Mouse (Mus musculus): Measurements from ENCODE around the gene Gcnt7.
A peak's percentile ranks its signal among the peaks of the same experiment; 100 is the strongest.

The Gcnt7 gene

GRCm38 (mm10) chr2:172483766-172484413, 25.5 kb upstream of the Gcnt7 start:
- Histone ChIP-seq H3K9me3 (ENCODE audit: low read length) (no peaks in the 10 kb centered on the region), H3K36me3 (ENCODE audit: insufficient read depth, low read length) (no peaks in the 10 kb centered on the region), H3K4me1 (replicated peaks; ENCODE audit: low read depth, low read length) (peaks cover 19% of the 10 kb centered on the region), H3K27me3 (ENCODE audit: insufficient read depth, low read length) (peaks cover 6% of the 10 kb centered on the region; the same call in 1 of the 2 replicates), H3K4me3 (replicated peaks; ENCODE audit: low read length) (no peak overlapping the region)
- no peak for TF ChIP-seq NANOG (IDR thresholded peaks at IDR 0.05; ENCODE audit: borderline replicate concordance, low read length)
- no peak for TF ChIP-seq CTCF (conservative IDR thresholded peaks at IDR 0.05; ENCODE audit: low read length)
- no peak for TF ChIP-seq POU5F1 (IDR thresholded peaks at IDR 0.05; ENCODE audit: borderline replicate concordance, low read length)

DNA sequence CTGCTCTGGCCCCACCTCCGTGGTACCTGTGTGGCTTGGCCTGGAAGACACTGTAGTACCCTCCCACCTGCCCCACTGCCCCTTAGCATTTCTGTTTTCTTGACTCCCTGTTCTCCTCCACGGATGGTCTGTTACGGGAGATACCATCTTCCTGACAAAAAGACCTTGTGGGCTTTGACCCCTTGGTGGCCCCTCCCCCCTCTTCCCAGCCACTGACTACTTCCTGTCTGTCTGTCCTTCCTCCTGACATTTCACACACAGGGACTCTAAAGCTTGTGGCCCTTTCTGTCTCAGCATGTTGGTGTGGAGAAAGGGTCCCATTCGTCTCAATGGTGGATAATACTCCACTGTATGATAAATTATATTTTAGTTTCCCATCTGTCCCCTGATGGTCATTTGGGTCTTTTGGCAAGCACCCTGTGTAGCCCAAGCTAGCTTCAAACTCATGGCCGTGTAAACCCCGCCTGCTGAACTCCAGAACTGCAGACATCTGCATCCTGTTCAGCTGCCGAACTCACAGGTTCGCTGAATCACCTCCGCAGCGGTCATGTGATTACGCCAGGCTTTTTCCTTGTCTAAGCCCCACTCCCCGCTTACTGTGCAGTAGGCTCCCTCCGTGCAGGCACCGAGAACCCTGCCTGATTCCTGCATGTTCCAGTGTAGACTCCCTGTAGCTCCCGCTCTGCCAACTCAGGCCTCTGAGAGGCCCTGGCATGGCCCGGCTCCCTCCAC, 23.4 kb upstream of the Gcnt7 start:
- peaks cover 6% of the 10 kb centered on the region; the same call in 1 of the 2 replicates for H3K27me3 ChIP-seq (ENCODE audit: insufficient read depth, low read length)
- peaks cover 32% of the 10 kb centered on the region for H3K4me1 ChIP-seq (replicated peaks; ENCODE audit: low read depth, low read length)
- TF ChIP-seq NANOG (IDR thresholded peaks at IDR 0.05; ENCODE audit: borderline replicate concordance, low read length) (no peak), CTCF (conservative IDR thresholded peaks at IDR 0.05; ENCODE audit: low read length) (no peak), POU5F1 (IDR thresholded peaks at IDR 0.05; ENCODE audit: borderline replicate concordance, low read length) (no peak)

DNA sequence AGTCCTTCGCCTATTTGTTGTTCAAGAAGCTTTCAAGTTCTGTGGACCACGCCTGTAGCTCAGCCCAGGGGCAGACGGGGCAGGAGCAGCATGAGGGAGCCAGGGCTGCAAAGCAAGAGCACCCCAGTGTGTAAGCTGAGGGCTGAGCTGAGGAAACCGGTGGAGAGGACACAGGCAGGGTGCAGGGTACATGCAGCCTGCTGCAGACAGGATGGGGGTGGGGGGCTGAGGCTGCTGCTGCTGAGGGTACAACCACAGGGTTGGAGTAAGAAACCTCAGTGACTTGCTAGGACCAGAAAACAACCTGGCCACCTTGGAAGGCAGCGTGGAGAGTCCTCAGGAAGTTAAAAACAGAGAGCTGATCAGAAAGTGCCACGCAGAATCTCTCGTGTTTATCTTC, 21.9 kb upstream of the Gcnt7 start:
- Histone ChIP-seq H3K4me3 (replicated peaks; ENCODE audit: low read length) (no peak overlapping the region), H3K4me1 (replicated peaks; ENCODE audit: low read depth, low read length) (peaks cover 34% of the 10 kb centered on the region), H3K27me3 (ENCODE audit: insufficient read depth, low read length) (peaks cover 2% of the 10 kb centered on the region; the same call in 1 of the 2 replicates), H3K36me3 (ENCODE audit: insufficient read depth, low read length) (no peaks in the 10 kb centered on the region), H3K9me3 (ENCODE audit: low read length) (no peaks in the 10 kb centered on the region)
- no peak for TF ChIP-seq CTCF (conservative IDR thresholded peaks at IDR 0.05; ENCODE audit: low read length)

More for the DNA sequence above, 23.4 kb upstream of the Gcnt7 start:
- H3K9me3 ChIP-seq (ENCODE audit: low read length): no peaks in the 10 kb centered on the region
- peak overlapping the region; percentile 57 for H3K4me3 ChIP-seq (replicated peaks; ENCODE audit: low read length)
- no peaks in the 10 kb centered on the region for H3K36me3 ChIP-seq (ENCODE audit: insufficient read depth, low read length)

DNA sequence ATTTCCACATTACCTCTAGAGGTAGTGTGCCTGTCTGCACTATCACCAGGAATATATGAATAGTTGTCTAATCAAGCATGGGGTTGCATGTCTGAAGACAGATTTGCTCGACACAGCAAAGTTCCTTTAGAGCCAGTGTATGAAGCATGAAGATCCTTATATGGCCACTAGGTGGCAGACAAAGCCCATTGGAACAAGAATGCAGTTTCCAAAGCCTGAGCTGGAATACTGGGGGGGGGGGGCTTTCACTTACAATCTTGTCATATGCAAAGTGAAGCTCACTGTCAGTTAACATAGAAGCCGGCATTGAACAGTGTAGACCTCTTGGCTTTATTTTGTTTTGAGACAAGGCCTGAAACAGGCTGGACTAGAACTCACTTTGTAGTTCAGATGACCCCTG, 19.5 kb upstream of the Gcnt7 start:
- Histone ChIP-seq H3K36me3 (ENCODE audit: insufficient read depth, low read length) (no peaks in the 10 kb centered on the region), H3K4me3 (replicated peaks; ENCODE audit: low read length) (no peak overlapping the region), H3K9me3 (ENCODE audit: low read length) (no peaks in the 10 kb centered on the region), H3K27me3 (ENCODE audit: insufficient read depth, low read length) (no peaks in the 10 kb centered on the region; the same call in 1 of the 2 replicates), H3K4me1 (replicated peaks; ENCODE audit: low read depth, low read length) (peaks cover 34% of the 10 kb centered on the region)
- TF ChIP-seq POU5F1 (IDR thresholded peaks at IDR 0.05; ENCODE audit: borderline replicate concordance, low read length) (no peak), CTCF (conservative IDR thresholded peaks at IDR 0.05; ENCODE audit: low read length) (peak; percentile 64)

GRCm38 (mm10) chr2:172477350-172477749, 19.0 kb upstream of the Gcnt7 start:
- no peaks in the 10 kb centered on the region for H3K9me3 ChIP-seq (ENCODE audit: low read length)
- no peaks in the 10 kb centered on the region for H3K27me3 ChIP-seq (ENCODE audit: insufficient read depth, low read length)
- H3K4me1 ChIP-seq (replicated peaks; ENCODE audit: low read depth, low read length): peaks cover 34% of the 10 kb centered on the region
- H3K4me3 ChIP-seq (replicated peaks; ENCODE audit: low read length): no peak overlapping the region
- TF ChIP-seq POU5F1 (IDR thresholded peaks at IDR 0.05; ENCODE audit: borderline replicate concordance, low read length): no peak
- no peak for TF ChIP-seq CTCF (conservative IDR thresholded peaks at IDR 0.05; ENCODE audit: low read length)
- TF ChIP-seq NANOG (IDR thresholded peaks at IDR 0.05; ENCODE audit: borderline replicate concordance, low read length): no peak
- H3K36me3 ChIP-seq (ENCODE audit: insufficient read depth, low read length): no peaks in the 10 kb centered on the region

DNA sequence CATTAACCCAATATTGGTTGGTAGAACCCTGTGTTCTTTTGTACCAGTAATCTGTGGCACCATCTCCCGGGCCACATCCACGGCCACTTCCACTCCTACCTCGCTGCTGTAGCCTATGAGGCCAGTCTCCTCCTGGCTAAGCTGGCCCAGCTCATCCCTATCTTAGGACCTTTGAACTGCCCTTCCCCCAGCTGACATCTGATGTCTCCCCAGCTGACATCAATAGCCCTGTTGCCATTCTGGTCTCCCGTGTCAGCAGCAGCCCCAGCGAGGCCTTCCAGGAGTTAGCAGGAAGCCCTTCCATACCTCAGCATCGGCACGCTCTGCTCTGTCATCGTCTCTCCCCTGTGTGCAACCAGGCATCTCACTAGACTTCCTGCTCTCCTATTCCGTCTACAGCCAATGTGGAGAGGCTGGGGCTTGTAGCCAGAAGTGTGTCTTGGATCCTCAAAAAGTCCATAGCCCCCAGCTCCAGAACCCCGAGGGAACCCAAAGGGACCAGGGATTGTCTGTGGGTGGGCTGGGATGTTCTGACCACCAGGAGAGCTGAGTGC, 18.4 kb upstream of the Gcnt7 start:
- Histone ChIP-seq H3K4me1 (replicated peaks; ENCODE audit: low read depth, low read length) (peaks cover 30% of the 10 kb centered on the region), H3K36me3 (ENCODE audit: insufficient read depth, low read length) (no peaks in the 10 kb centered on the region), H3K4me3 (replicated peaks; ENCODE audit: low read length) (no peak overlapping the region), H3K27me3 (ENCODE audit: insufficient read depth, low read length) (no peaks in the 10 kb centered on the region), H3K9me3 (ENCODE audit: low read length) (no peaks in the 10 kb centered on the region)
- TF ChIP-seq CTCF (conservative IDR thresholded peaks at IDR 0.05; ENCODE audit: low read length) (no peak), NANOG (IDR thresholded peaks at IDR 0.05; ENCODE audit: borderline replicate concordance, low read length) (no peak), POU5F1 (IDR thresholded peaks at IDR 0.05; ENCODE audit: borderline replicate concordance, low read length) (no peak)

DNA sequence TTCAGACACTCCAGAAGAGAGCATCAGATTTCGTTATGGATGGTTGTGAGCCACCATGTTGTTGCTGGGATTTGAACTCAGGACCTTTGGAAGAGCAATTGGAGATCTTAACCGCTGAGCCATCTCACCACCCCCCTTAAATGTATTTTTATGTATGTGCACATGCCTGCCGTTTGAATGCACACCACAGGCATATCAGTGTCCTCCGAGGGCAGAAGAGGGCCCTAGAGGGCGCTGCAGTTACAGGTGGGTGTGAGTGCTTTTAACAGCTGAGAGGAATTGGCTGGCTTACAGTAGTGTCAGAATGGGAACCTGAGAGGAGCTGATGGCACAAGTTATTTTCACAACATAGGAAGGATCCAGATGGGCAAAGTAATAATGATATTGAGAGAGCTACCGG, 16.6 kb upstream of the Gcnt7 start:
- H3K36me3 ChIP-seq (ENCODE audit: insufficient read depth, low read length): peaks cover under 1% of the 10 kb centered on the region; the same call in 1 of the 2 replicates
- no peaks in the 10 kb centered on the region for H3K9me3 ChIP-seq (ENCODE audit: low read length)
- no peaks in the 10 kb centered on the region for H3K27me3 ChIP-seq (ENCODE audit: insufficient read depth, low read length)
- no peak overlapping the region for H3K4me3 ChIP-seq (replicated peaks; ENCODE audit: low read length)
- peaks cover 19% of the 10 kb centered on the region for H3K4me1 ChIP-seq (replicated peaks; ENCODE audit: low read depth, low read length)
- no peak for TF ChIP-seq NANOG (IDR thresholded peaks at IDR 0.05; ENCODE audit: borderline replicate concordance, low read length)
- TF ChIP-seq CTCF (conservative IDR thresholded peaks at IDR 0.05; ENCODE audit: low read length): peak; percentile 61

GRCm38 (mm10) chr2:172473591-172473990, 15.2 kb upstream of the Gcnt7 start:
- no peaks in the 10 kb centered on the region for H3K27me3 ChIP-seq (ENCODE audit: insufficient read depth, low read length)
- H3K36me3 ChIP-seq (ENCODE audit: insufficient read depth, low read length): peaks cover 14% of the 10 kb centered on the region
- peaks cover 15% of the 10 kb centered on the region for H3K4me1 ChIP-seq (replicated peaks; ENCODE audit: low read depth, low read length)
- TF ChIP-seq CTCF (conservative IDR thresholded peaks at IDR 0.05; ENCODE audit: low read length) (no peak), POU5F1 (IDR thresholded peaks at IDR 0.05; ENCODE audit: borderline replicate concordance, low read length) (no peak), NANOG (IDR thresholded peaks at IDR 0.05; ENCODE audit: borderline replicate concordance, low read length) (no peak)
- no peak overlapping the region for H3K4me3 ChIP-seq (replicated peaks; ENCODE audit: low read length)
- H3K9me3 ChIP-seq (ENCODE audit: low read length): no peaks in the 10 kb centered on the region
